ENCODE assay signal across 12 mouse cellular contexts in the genomic region with DNA sequence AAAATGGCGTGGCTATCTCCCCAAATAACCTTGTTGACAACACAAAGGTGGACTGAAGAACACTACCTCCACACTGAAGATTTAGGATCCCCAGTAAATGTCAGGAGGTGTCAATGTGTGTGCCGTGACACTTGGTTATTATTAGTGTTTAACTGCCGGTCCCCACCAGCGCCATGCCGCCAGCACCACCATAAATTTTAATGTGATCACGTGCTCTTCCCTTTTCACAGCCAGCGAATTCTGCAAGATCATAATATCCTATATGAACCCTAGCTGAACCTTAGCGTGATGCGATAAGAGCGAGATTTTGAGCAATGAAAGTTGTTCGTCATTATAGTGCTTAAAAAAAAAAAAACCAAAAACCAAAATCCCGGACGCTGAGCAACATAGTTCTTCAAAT.
DNase-seq lines count a peak whose midpoint lies in the region; ATAC-seq lines count a peak whose summit lies in the region.
"Had no signal": no experiment of that assay in that cellular context is flagged by ENCODE, and none has a peak within 500 bp of the region (broad histone marks: within the 10 kb centered on the region; RNA-seq: fewer than 3 reads in every experiment).

No protein-coding gene starts in this region.

- no peak for ATAC-seq in kidney, embryonic 16.5 days (ENCODE audit: low FRiP score, low TSS enrichment)
- ATAC-seq in hindbrain, embryonic 13.5 days (ENCODE audit: low FRiP score) = peak; percentile 14; the same call in 1 of the 2 replicates
- ATAC-seq in intestine, embryonic 16.5 days = peak; percentile 32; the same call in 1 of the 2 replicates
- ATAC-seq: activated CD4-positive, CD25-positive, alpha-beta regulatory T cell, adult 4 months; forebrain, postnatal 0 days had no signal

- peak overlapping the region; percentile 29 for H3K9ac ChIP-seq in kidney, embryonic 16.5 days (replicated peaks; ENCODE audit: low read length)
- peak overlapping the region; percentile 43; the same call in 1 of the 2 replicates for H3K9ac ChIP-seq in hindbrain, embryonic 13.5 days
- no peak overlapping the region for H3K9ac ChIP-seq in intestine, embryonic 16.5 days (ENCODE audit: low read depth, low read length)
- H3K9ac ChIP-seq: embryonic facial prominence, embryonic 12.5 days had no signal

- H3K36me3 ChIP-seq in kidney, embryonic 16.5 days (ENCODE audit: insufficient read depth, low read length) = no peaks in the 10 kb centered on the region
- no peaks in the 10 kb centered on the region for H3K36me3 ChIP-seq in hindbrain, embryonic 13.5 days
- H3K36me3 ChIP-seq in intestine, embryonic 16.5 days (ENCODE audit: control insufficient read depth, insufficient read depth, low read length) = no peaks in the 10 kb centered on the region
- H3K36me3 ChIP-seq: embryonic facial prominence, embryonic 12.5 days had no signal

- peak overlapping the region; percentile 55 for H3K4me2 ChIP-seq in kidney, embryonic 16.5 days (replicated peaks; ENCODE audit: low read depth, low read length)
- peak overlapping the region; percentile 52 for H3K4me2 ChIP-seq in hindbrain, embryonic 13.5 days
- H3K4me2 ChIP-seq in intestine, embryonic 16.5 days (ENCODE audit: low read depth, low read length) = peak overlapping the region; percentile 26

- DNase-seq in kidney, adult 11 months = no peak
- DNase-seq in neural tube, embryonic 10.5 days (ENCODE audit: extremely low spot score, low spot score) = peak; percentile 26
- no peak for DNase-seq in thymus, postnatal 0 days (ENCODE audit: low spot score)
- no peak for DNase-seq in layer of hippocampus, adult 11-12 months (ENCODE audit: low spot score)
- DNase-seq: layer of hippocampus, postnatal 36 days; lung, postnatal 10 days had no signal

- 17% methylated on average over 13 of the region's 13 CpGs for WGBS in kidney, embryonic 16.5 days
- WGBS in hindbrain, embryonic 13.5 days = 55% methylated on average over 13 of the region's 13 CpGs
- WGBS in intestine, embryonic 16.5 days = 28% methylated on average over 13 of the region's 13 CpGs

- peak overlapping the region; percentile 57 for H3K27ac ChIP-seq in kidney, embryonic 16.5 days (ENCODE audit: low read length)
- peak overlapping the region; percentile 86 for H3K27ac ChIP-seq in hindbrain, embryonic 13.5 days
- H3K27ac ChIP-seq in intestine, embryonic 16.5 days (ENCODE audit: low read length) = no peak overlapping the region

- H3K4me3 ChIP-seq in kidney, embryonic 16.5 days (ENCODE audit: low read length) = peak overlapping the region; percentile 29
- no peak overlapping the region for H3K4me3 ChIP-seq in hindbrain, embryonic 13.5 days
- no peak overlapping the region for H3K4me3 ChIP-seq in intestine, embryonic 16.5 days (ENCODE audit: low read length)
- H3K4me3 ChIP-seq: embryonic facial prominence, embryonic 12.5 days had no signal

- no peaks in the 10 kb centered on the region for H3K9me3 ChIP-seq in kidney, embryonic 16.5 days (ENCODE audit: low read length)
- H3K9me3 ChIP-seq in hindbrain, embryonic 13.5 days = no peaks in the 10 kb centered on the region
- no peaks in the 10 kb centered on the region for H3K9me3 ChIP-seq in intestine, embryonic 16.5 days (ENCODE audit: control insufficient read depth, low read length)
- H3K9me3 ChIP-seq: embryonic facial prominence, embryonic 12.5 days had no signal

- no peaks in the 10 kb centered on the region for H3K27me3 ChIP-seq in kidney, embryonic 16.5 days (ENCODE audit: insufficient read depth, low read length)
- H3K27me3 ChIP-seq in hindbrain, embryonic 13.5 days = 0 out of 2 replicates have a peak, but pooled peaks cover 2% of the 10 kb centered on the region
- no peaks in the 10 kb centered on the region for H3K27me3 ChIP-seq in intestine, embryonic 16.5 days (replicated peaks; ENCODE audit: control insufficient read depth, insufficient read depth, low read length)
- H3K27me3 ChIP-seq: embryonic facial prominence, embryonic 12.5 days had no signal

- H3K4me1 ChIP-seq in kidney, embryonic 16.5 days (ENCODE audit: insufficient read depth, low read length) = peaks cover 36% of the 10 kb centered on the region
- H3K4me1 ChIP-seq in hindbrain, embryonic 13.5 days (replicated peaks) = peaks cover 24% of the 10 kb centered on the region
- peaks cover 2% of the 10 kb centered on the region; the same call in 1 of the 2 replicates for H3K4me1 ChIP-seq in intestine, embryonic 16.5 days (ENCODE audit: control insufficient read depth, insufficient read depth, low read length)
